Mouse (Mus musculus) stomach, postnatal 0 days (tissue): ENCODE measurements around the gene Dab1. TPM values are rescaled to one million over a fixed set of nuclear protein-coding genes. Genes with fewer than 3 reads are reported as not detected.

Experiments
- ATAC-seq: fragments of 200-750 bp; cut with Nextera tagmentation; 2 replicates; pipeline ENCODE4 v1.8.0; 2017; ENCODE audit not compliant: low FRiP score, low TSS enrichment
- DNase-seq: peaks from one replicate; pipeline ENCODE4 v3.0.0-alpha.2; 2016; ENCODE audit warnings: low spot score
- H3K27ac ChIP-seq: fragments of 300-500 bp; sonication (generic); replicated peaks from 2 replicates; pipeline ENCODE4 v1.5.1; 2014; ENCODE audit warnings: mild to moderate bottlenecking, control low read depth
- H3K27me3 ChIP-seq: fragments of 300-500 bp; sonication (generic); 2 replicates; pipeline ENCODE4 v1.6.1; 2014; ENCODE audit warnings: low read length; ENCODE audit not compliant: control insufficient read depth, insufficient read depth
- H3K36me3 ChIP-seq: fragments of 300-500 bp; sonication (generic); 2 replicates; pipeline ENCODE4 v1.6.1; 2014; ENCODE audit warnings: low read length, mixed read lengths; ENCODE audit not compliant: control insufficient read depth, insufficient read depth
- H3K4me1 ChIP-seq: fragments of 300-500 bp; sonication (generic); replicated peaks from 2 replicates; pipeline ENCODE4 v1.6.1; 2014; ENCODE audit warnings: antibody characterized with exemption; ENCODE audit not compliant: control insufficient read depth, insufficient read depth
- H3K4me2 ChIP-seq: fragments of 300-500 bp; sonication (generic); replicated peaks from 2 replicates; pipeline ENCODE4 v1.6.1; 2014; ENCODE audit warnings: low read depth, mild to moderate bottlenecking, control low read depth, moderate library complexity
- H3K4me3 ChIP-seq: fragments of 300-500 bp; sonication (generic); 2 replicates; pipeline ENCODE4 v1.5.1; 2014; ENCODE audit warnings: low read depth, low read length, control low read depth
- H3K9ac ChIP-seq: fragments of 300-500 bp; sonication (generic); 2 replicates; pipeline ENCODE4 v1.6.1; 2014; ENCODE audit warnings: mild to moderate bottlenecking, low read length, control low read depth, mixed read lengths
- H3K9me3 ChIP-seq: fragments of 300-500 bp; sonication (generic); 2 replicates; pipeline ENCODE4 v1.6.1; 2016; ENCODE audit warnings: low read length; ENCODE audit not compliant: control insufficient read depth
- CTCF ChIP-seq: IDR thresholded peaks from 2 replicates; pipeline ENCODE4 v1.5.1; 2016; ENCODE audit warnings: antibody characterized with exemption, low read depth, mild to moderate bottlenecking, moderate library complexity
- EP300 ChIP-seq: optimal IDR thresholded peaks from 2 replicates; pipeline ENCODE3; 2016; ENCODE audit warnings: antibody characterized with exemption
- WGBS: fragments of 180-500 bp; shearing (Covaris S2); extraction: QIAGEN DNeasy Blood & Tissue Kit; methylation state at CpG from one replicate; pipeline ENCODE4 v1.1.7; 2014; 5-methylcytosine and 5-hydroxymethylcytosine counted together
- polyA plus RNA-seq: library from polyadenylated mRNA; unstranded; fragments of >200 nt; fragmentation: Nextera tagmentation; extraction: Ambion mirVana; gene quantifications from 2 replicates; pipeline ENCODE4 v1.2.1, GENCODE M21; 2015

Dab1 gene
- polyA plus RNA-seq, 1 experiment from 2014 or later, result 7.4 TPM

GRCm38 (mm10) chr4:103839541-103839940 lies 220.4 kb downstream of the Dab1 start:
- no peak overlapping the region for H3K4me3 ChIP-seq
- WGBS, result 82% methylated on average over 2 of the region's 2 CpGs
- no peak for DNase-seq
- no peaks in the 10 kb centered on the region for H3K27me3 ChIP-seq
- no peaks in the 10 kb centered on the region for H3K4me1 ChIP-seq
- TF ChIP-seq EP300 (no peak), CTCF (no peak)
- H3K9me3 ChIP-seq, result no peaks in the 10 kb centered on the region
- no peaks in the 10 kb centered on the region for H3K36me3 ChIP-seq
- no peak overlapping the region for H3K9ac ChIP-seq
- ATAC-seq, result no peak
- H3K27ac ChIP-seq, result no peak overlapping the region
- H3K4me2 ChIP-seq, result no peak overlapping the region

GRCm38 (mm10) chr4:103841126-103841525 lies 222.0 kb downstream of the Dab1 start:
- Histone ChIP-seq H3K27me3 (no peaks in the 10 kb centered on the region), H3K4me3 (no peak overlapping the region), H3K27ac (no peak overlapping the region), H3K9me3 (no peaks in the 10 kb centered on the region), H3K36me3 (no peaks in the 10 kb centered on the region), H3K4me2 (no peak overlapping the region), H3K4me1 (no peaks in the 10 kb centered on the region), H3K9ac (no peak overlapping the region)
- TF ChIP-seq CTCF (no peak), EP300 (no peak)
- WGBS, result 49% methylated on average over 7 of the region's 7 CpGs
- DNase-seq, result no peak
- ATAC-seq, result no peak

- Histone ChIP-seq H3K27ac (no peak overlapping the region), H3K4me3 (no peak overlapping the region), H3K9me3 (no peaks in the 10 kb centered on the region), H3K36me3 (no peaks in the 10 kb centered on the region), H3K4me2 (no peak overlapping the region), H3K9ac (no peak overlapping the region), H3K27me3 (no peaks in the 10 kb centered on the region), H3K4me1 (no peaks in the 10 kb centered on the region)
- no peak for TF ChIP-seq CTCF
- no peak for TF ChIP-seq EP300
- no peak for ATAC-seq
- WGBS, result 58% methylated on average over 7 of the region's 7 CpGs
- DNase-seq, result no peak
Observed at GRCm38 (mm10) chr4:103844635-103845034, 225.5 kb downstream of the Dab1 start.

- Histone ChIP-seq H3K9ac (no peak overlapping the region), H3K27me3 (no peaks in the 10 kb centered on the region), H3K4me3 (no peak overlapping the region), H3K9me3 (no peaks in the 10 kb centered on the region), H3K4me2 (no peak overlapping the region), H3K27ac (no peak overlapping the region), H3K36me3 (no peaks in the 10 kb centered on the region), H3K4me1 (no peaks in the 10 kb centered on the region)
- 5% methylated on average over 1 of the region's 1 CpGs for WGBS
- DNase-seq, result no peak
- peak; percentile 49 for TF ChIP-seq CTCF
- TF ChIP-seq EP300, result no peak
- no peak for ATAC-seq
Observed at GRCm38 (mm10) chr4:103857173-103857572, 238.0 kb downstream of the Dab1 start.

- DNase-seq (peak; percentile 29), ATAC-seq (no peak)
- Histone ChIP-seq H3K9ac (no peak overlapping the region), H3K9me3 (no peaks in the 10 kb centered on the region), H3K36me3 (no peaks in the 10 kb centered on the region), H3K27ac (no peak overlapping the region), H3K27me3 (no peaks in the 10 kb centered on the region), H3K4me3 (no peak overlapping the region), H3K4me2 (no peak overlapping the region), H3K4me1 (no peaks in the 10 kb centered on the region)
- 20% methylated on average over 3 of the region's 3 CpGs for WGBS
- TF ChIP-seq EP300 (no peak), CTCF (no peak)
Observed at GRCm38 (mm10) chr4:103875564-103875963, 256.4 kb downstream of the Dab1 start.

- H3K4me2 ChIP-seq, result no peak overlapping the region
- H3K9ac ChIP-seq, result no peak overlapping the region
- no peaks in the 10 kb centered on the region for H3K27me3 ChIP-seq
- no peaks in the 10 kb centered on the region for H3K4me1 ChIP-seq
- no peak for TF ChIP-seq CTCF
- no peak for TF ChIP-seq EP300
- WGBS, result 86% methylated on average over 4 of the region's 4 CpGs
- H3K9me3 ChIP-seq, result no peaks in the 10 kb centered on the region
- H3K4me3 ChIP-seq, result no peak overlapping the region
- ATAC-seq (no peak), DNase-seq (no peak)
- H3K27ac ChIP-seq, result no peak overlapping the region
- no peaks in the 10 kb centered on the region for H3K36me3 ChIP-seq
Observed at GRCm38 (mm10) chr4:103878841-103879240, 259.7 kb downstream of the Dab1 start.
